Mouse (Mus musculus) heart, adult 2 months (tissue): ENCODE measurements around the gene Ldb1. TPM values are rescaled to one million over a fixed set of nuclear protein-coding genes. Genes with fewer than 3 reads are reported as not detected.

ENCODE experiments used
- DNase-seq, 2 experiments: peaks; one replicate each; pipeline ENCODE4 v3.0.0; 2021
- H3K27ac ChIP-seq: fragments of 200-600 bp; 2 replicates; pipeline ENCODE4 v1.8.1; 2022
- H3K27me3 ChIP-seq: fragments of 200-500 bp; 2 replicates; pipeline ENCODE4 v1.6.1; 2012; ENCODE audit warnings: mild to moderate bottlenecking, low read length, inconsistent platforms, mixed read lengths; ENCODE audit not compliant: control insufficient read depth, insufficient read depth
- H3K36me3 ChIP-seq: fragments of 200-500 bp; 2 replicates; pipeline ENCODE4 v1.6.1; 2012; ENCODE audit warnings: low read length, inconsistent platforms; ENCODE audit not compliant: control insufficient read depth, insufficient read depth
- H3K4me1 ChIP-seq: fragments of 200-500 bp; 2 replicates; pipeline ENCODE4 v1.6.1; 2011; ENCODE audit warnings: low read length; ENCODE audit not compliant: control insufficient read depth, insufficient read depth
- H3K4me3 ChIP-seq: fragments of 200-600 bp; 2 replicates; pipeline ENCODE4 v1.8.1; 2022
- H3K79me2 ChIP-seq: fragments of 200-500 bp; replicated peaks from 2 replicates; pipeline ENCODE4 v1.6.1; 2012; ENCODE audit warnings: mild to moderate bottlenecking, inconsistent platforms, low read length, moderate library complexity, mixed read lengths; ENCODE audit not compliant: control insufficient read depth, insufficient read depth
- H3K9ac ChIP-seq: fragments of 200-500 bp; 2 replicates; pipeline ENCODE4 v1.6.1; 2012; ENCODE audit warnings: low read depth, mild to moderate bottlenecking, control low read depth, inconsistent platforms, low read length, mixed read lengths
- CTCF ChIP-seq: fragments of 200-600 bp; IDR thresholded peaks from 2 replicates; pipeline ENCODE4 v1.8.1; 2022; ENCODE audit warnings: antibody characterized with exemption, mild to moderate bottlenecking, moderate library complexity
- EP300 ChIP-seq: fragments of 200-500 bp; IDR thresholded peaks from 2 replicates; pipeline ENCODE4 v1.6.1; 2011; ENCODE audit warnings: low read depth, low read length, control low read depth; ENCODE audit not compliant: insufficient read depth
- POLR2A ChIP-seq: fragments of 200-500 bp; IDR thresholded peaks from 2 replicates; pipeline ENCODE4 v1.6.1; 2011; ENCODE audit warnings: mild to moderate bottlenecking, low read depth, low read length, control low read depth; ENCODE audit not compliant: insufficient read depth
- WGBS: fragments of 180-500 bp; shearing (Covaris S2); methylation state at CpG from one replicate; pipeline ENCODE4 v1.1.7; 2018; 5-methylcytosine and 5-hydroxymethylcytosine counted together
- intact Hi-C: fragments of 180-260 bp; cut with DNase I; formaldehyde crosslinking; loops from one replicate; pipeline ENCODE4 v1.15.1; 2025
- polyA plus RNA-seq: library from polyadenylated mRNA; depleted of rRNA; stranded (reverse); fragments of >200 nt; gene quantifications from 2 replicates; pipeline ENCODE4 v1.2.3, GENCODE M21; 2012
- total RNA-seq, 2 experiments: library from RNA; stranded (reverse); gene quantifications; 2 replicates each; pipeline ENCODE4 v1.2.3; 2021

The Ldb1 gene
- total and polyA plus RNA-seq, 3 experiments, result 39.2 to 94.1 (median 46.3) TPM

- intact Hi-C loops, result no loop called here
- H3K27ac ChIP-seq, result no peak overlapping the region
- H3K36me3 ChIP-seq, result no peaks in the 10 kb centered on the region
- no peaks in the 10 kb centered on the region for H3K27me3 ChIP-seq
- H3K4me1 ChIP-seq, result no peaks in the 10 kb centered on the region
- no peak overlapping the region for H3K9ac ChIP-seq
- H3K79me2 ChIP-seq, result no peaks in the 10 kb centered on the region
- no peak for DNase-seq
- no peak overlapping the region for H3K4me3 ChIP-seq
- TF ChIP-seq CTCF (peak; percentile 43), POLR2A (no peak)
- 70% methylated on average over 11 of the region's 11 CpGs for WGBS
These were observed 16.2 kb downstream of the Ldb1 start for GRCm38 (mm10) chr19:46028747-46029320.

DNA sequence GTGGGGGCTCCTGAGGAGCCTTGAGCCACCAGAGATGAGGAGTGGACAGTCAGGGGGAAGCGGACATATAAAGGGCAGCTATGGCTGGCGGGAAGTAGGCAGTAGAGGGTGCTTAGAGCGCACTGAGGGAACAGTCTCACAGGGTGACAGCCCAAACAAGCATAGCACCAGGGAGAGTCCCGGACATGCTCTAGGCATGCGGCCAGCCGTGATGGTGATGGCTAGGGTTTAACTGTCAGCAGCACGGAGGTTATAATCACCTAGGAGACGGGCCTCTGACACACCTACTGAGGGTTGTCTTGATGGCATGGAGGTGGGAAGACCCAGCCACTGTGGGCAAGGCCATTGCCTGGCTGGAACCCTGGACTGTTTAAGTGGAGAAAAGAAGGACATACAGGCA lies 18.4 kb downstream of the Ldb1 start:
- Histone ChIP-seq H3K36me3 (no peaks in the 10 kb centered on the region), H3K79me2 (no peaks in the 10 kb centered on the region), H3K9ac (no peak overlapping the region), H3K4me1 (no peaks in the 10 kb centered on the region), H3K27ac (no peak overlapping the region), H3K27me3 (no peaks in the 10 kb centered on the region), H3K4me3 (no peak overlapping the region)
- 46% methylated on average over 8 of the region's 8 CpGs for WGBS
- intact Hi-C loops, result no loop called here
- peak in 1 of 2 experiments; percentile 37 for DNase-seq
- TF ChIP-seq POLR2A (no peak), EP300 (no peak), CTCF (no peak)

DNA sequence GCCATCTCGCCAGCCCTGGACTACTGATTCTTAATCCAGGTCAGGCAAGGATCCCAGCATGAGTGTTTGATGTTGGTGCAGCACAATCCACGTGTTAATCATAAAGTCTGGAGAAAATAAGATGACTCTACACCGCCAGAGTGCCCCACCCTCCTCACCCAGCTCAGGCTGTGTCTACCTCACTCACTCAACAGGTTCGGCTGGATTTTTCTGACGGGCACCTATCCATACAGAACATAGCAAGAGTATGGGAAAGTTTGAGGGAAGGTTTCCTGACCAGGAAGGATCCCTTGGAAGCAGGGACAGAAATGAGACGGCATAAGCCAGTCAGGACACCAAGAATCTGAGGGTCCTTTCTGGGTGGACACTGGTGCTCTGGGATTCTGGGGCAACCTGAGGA lies 20.1 kb downstream of the Ldb1 start:
- no peak overlapping the region for H3K27ac ChIP-seq
- H3K36me3 ChIP-seq, result no peaks in the 10 kb centered on the region
- WGBS, result 80% methylated on average over 6 of the region's 6 CpGs
- no peaks in the 10 kb centered on the region for H3K79me2 ChIP-seq
- TF ChIP-seq EP300, result no peak
- TF ChIP-seq CTCF, result no peak
- no peak for TF ChIP-seq POLR2A
- no peaks in the 10 kb centered on the region for H3K27me3 ChIP-seq
- H3K9ac ChIP-seq, result no peak overlapping the region
- no peaks in the 10 kb centered on the region for H3K4me1 ChIP-seq
- DNase-seq, result no peak
- H3K4me3 ChIP-seq, result no peak overlapping the region
- intact Hi-C loops, result no loop called here

GRCm38 (mm10) chr19:46016023-46016422 lies 29.0 kb downstream of the Ldb1 start:
- Histone ChIP-seq H3K9ac (no peak overlapping the region), H3K27me3 (no peaks in the 10 kb centered on the region), H3K79me2 (no peaks in the 10 kb centered on the region), H3K27ac (no peak overlapping the region), H3K4me1 (peaks cover 1% of the 10 kb centered on the region; the same call in 1 of the 2 replicates), H3K4me3 (no peak overlapping the region), H3K36me3 (no peaks in the 10 kb centered on the region)
- TF ChIP-seq POLR2A (no peak), CTCF (no peak), EP300 (no peak)
- 91% methylated on average over 2 of the region's 2 CpGs for WGBS
- no peak for DNase-seq
- intact Hi-C loops, result no loop called here

DNA sequence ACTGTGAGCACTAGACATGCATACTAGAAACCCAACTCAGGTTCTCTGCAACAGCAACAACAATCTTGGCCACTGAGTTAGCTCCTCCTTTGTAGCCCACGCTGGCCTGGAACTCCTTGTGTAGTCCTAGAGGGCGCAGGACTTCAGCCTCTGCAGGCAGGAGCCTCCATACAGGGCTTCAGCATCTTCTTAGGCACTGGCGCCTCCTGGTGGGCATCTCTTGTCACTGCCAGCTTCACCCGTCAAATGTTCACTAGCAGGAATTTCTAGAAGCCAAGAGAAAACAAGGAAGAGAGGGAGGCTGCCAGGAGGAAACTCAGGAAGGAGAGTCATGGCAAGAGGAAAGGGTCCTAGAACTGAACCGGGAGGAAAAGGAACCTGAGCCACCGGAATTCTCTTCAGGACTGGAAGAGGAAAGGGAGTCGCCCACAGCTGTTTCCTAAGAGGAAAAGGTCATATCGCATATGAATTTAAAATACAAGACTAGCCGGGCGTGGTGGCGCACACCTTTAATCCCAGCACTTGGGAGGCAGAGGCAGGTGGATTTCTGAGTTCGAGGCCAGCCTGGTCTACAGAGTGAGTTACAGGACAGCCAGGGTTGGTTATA lies 30.3 kb downstream of the Ldb1 start:
- H3K79me2 ChIP-seq, result no peaks in the 10 kb centered on the region
- no peak overlapping the region for H3K4me3 ChIP-seq
- H3K36me3 ChIP-seq, result no peaks in the 10 kb centered on the region
- DNase-seq, result peak; percentile 88 to 90
- intact Hi-C loops, result loop anchor here (2.0 kb wide), 2 partner anchors 62 to 202 kb away; no protein-coding TSS in a partner anchor
- no peak overlapping the region for H3K9ac ChIP-seq
- TF ChIP-seq POLR2A (no peak), CTCF (no peak; the same call in 1 of the 2 replicates), EP300 (peak; percentile 83)
- H3K27me3 ChIP-seq, result no peaks in the 10 kb centered on the region
- no peak overlapping the region for H3K27ac ChIP-seq
- WGBS, result 16% methylated on average over 12 of the region's 12 CpGs
- H3K4me1 ChIP-seq, result peaks cover 1% of the 10 kb centered on the region; the same call in 1 of the 2 replicates

GRCm38 (mm10) chr19:46005680-46006079 lies 39.3 kb downstream of the Ldb1 start:
- intact Hi-C loops, result no loop called here
- 84% methylated on average over 7 of the region's 7 CpGs for WGBS
- no peaks in the 10 kb centered on the region for H3K27me3 ChIP-seq
- H3K36me3 ChIP-seq, result no peaks in the 10 kb centered on the region
- no peak overlapping the region for H3K27ac ChIP-seq
- no peak overlapping the region for H3K9ac ChIP-seq
- TF ChIP-seq POLR2A (no peak), CTCF (no peak), EP300 (no peak)
- no peaks in the 10 kb centered on the region for H3K79me2 ChIP-seq
- DNase-seq, result no peak
- no peak overlapping the region for H3K4me3 ChIP-seq
- peaks cover 6% of the 10 kb centered on the region for H3K4me1 ChIP-seq
